Mouse (Mus musculus) embryonic facial prominence, embryonic 14.5 days (tissue): ENCODE results near the gene Cdk6. TPM values are rescaled to one million over a fixed set of nuclear protein-coding genes. Genes with fewer than 3 reads are reported as not detected.
A peak's percentile ranks its signal among the peaks of the same experiment; 100 is the strongest.
"Not testable (repeated sequence)": the region's sequence is repeated elsewhere in the genome, so short reads cannot be mapped to it uniquely, and the experiment has no call there.

Experiments
- ATAC-seq: fragments of 200-750 bp; cut with Nextera tagmentation; 2 replicates; pipeline ENCODE4 v1.8.0; 2017; ENCODE audit warnings: low read depth, moderate number of reproducible peaks, moderate TSS enrichment
- DNase-seq: peaks from one replicate; pipeline ENCODE4 v3.0.0-alpha.2; 2015; ENCODE audit warnings: low spot score
- H3K27ac ChIP-seq: fragments of 300-500 bp; sonication (generic); replicated peaks from 2 replicates; pipeline ENCODE4 v1.5.1; 2014; ENCODE audit warnings: low read depth, mild to moderate bottlenecking, low read length, moderate library complexity
- H3K27me3 ChIP-seq: fragments of 300-500 bp; sonication (generic); replicated peaks from 2 replicates; pipeline ENCODE4 v1.6.1; 2014; ENCODE audit warnings: low read length; ENCODE audit not compliant: control insufficient read depth, insufficient read depth
- H3K36me3 ChIP-seq: fragments of 300-500 bp; sonication (generic); 2 replicates; pipeline ENCODE4 v1.6.1; 2014; ENCODE audit warnings: low read length, mixed read lengths; ENCODE audit not compliant: control insufficient read depth, insufficient read depth
- H3K4me1 ChIP-seq: fragments of 300-500 bp; sonication (generic); 2 replicates; pipeline ENCODE4 v1.6.1; 2014; ENCODE audit warnings: antibody characterized with exemption, low read length; ENCODE audit not compliant: control insufficient read depth, insufficient read depth
- H3K4me2 ChIP-seq: fragments of 300-500 bp; sonication (generic); 2 replicates; pipeline ENCODE4 v1.6.1; 2014; ENCODE audit warnings: low read depth, mild to moderate bottlenecking, low read length, moderate library complexity, mixed read lengths
- H3K4me3 ChIP-seq: fragments of 300-500 bp; sonication (generic); 2 replicates; pipeline ENCODE4 v1.5.1; 2014; ENCODE audit warnings: low read depth, mild to moderate bottlenecking, low read length
- H3K9ac ChIP-seq: fragments of 300-500 bp; sonication (generic); 2 replicates; pipeline ENCODE4 v1.6.1; 2014; ENCODE audit warnings: low read depth, mild to moderate bottlenecking, low read length, moderate library complexity, mixed read lengths
- H3K9me3 ChIP-seq: fragments of 300-500 bp; sonication (generic); 2 replicates; pipeline ENCODE4 v1.6.1; 2016; ENCODE audit warnings: low read length; ENCODE audit not compliant: control insufficient read depth
- WGBS: fragments of 180-500 bp; shearing (Covaris S2); extraction: QIAGEN DNeasy Blood & Tissue Kit; methylation state at CpG from one replicate; pipeline ENCODE4 v1.1.7; 2014; 5-methylcytosine and 5-hydroxymethylcytosine counted together
- polyA plus RNA-seq: library from polyadenylated mRNA; unstranded; fragments of >200 nt; fragmentation: Nextera tagmentation; extraction: Ambion mirVana; gene quantifications from 2 replicates; pipeline ENCODE4 v1.2.1, GENCODE M21; 2014

Cdk6 gene
- polyA plus RNA-seq, 1 experiment from 2014 or later: 21.3 TPM

- not testable (repeated sequence) for ATAC-seq, H3K9me3 ChIP-seq, H3K4me3 ChIP-seq, H3K4me1 ChIP-seq, H3K4me2 ChIP-seq, H3K27me3 ChIP-seq, H3K9ac ChIP-seq, DNase-seq, H3K36me3 ChIP-seq, H3K27ac ChIP-seq
- 84% methylated on average over 7 of the region's 7 CpGs for WGBS
Measured at GRCm38 (mm10) chr5:3311156-3311555, 30.1 kb upstream of the Cdk6 start.

GRCm38 (mm10) chr5:3317724-3318123, 23.6 kb upstream of the Cdk6 start:
- H3K9me3 ChIP-seq, H3K4me2 ChIP-seq, H3K4me3 ChIP-seq, H3K27ac ChIP-seq, ATAC-seq, H3K4me1 ChIP-seq, DNase-seq, H3K27me3 ChIP-seq, H3K36me3 ChIP-seq, H3K9ac ChIP-seq: not testable (repeated sequence)
- WGBS: 74% methylated on average over 5 of the region's 5 CpGs

- no peak overlapping the region for H3K27ac ChIP-seq
- no peak for ATAC-seq
- H3K27me3 ChIP-seq: no peaks in the 10 kb centered on the region
- H3K36me3 ChIP-seq: no peaks in the 10 kb centered on the region
- WGBS: 38% methylated on average over 1 of the region's 1 CpGs
- H3K9me3 ChIP-seq: no peaks in the 10 kb centered on the region
- H3K4me3 ChIP-seq: no peak overlapping the region
- DNase-seq: no peak
- H3K4me1 ChIP-seq: no peaks in the 10 kb centered on the region
- no peak overlapping the region for H3K9ac ChIP-seq
- no peak overlapping the region for H3K4me2 ChIP-seq
Measured at GRCm38 (mm10) chr5:3320225-3320624, 21.1 kb upstream of the Cdk6 start.

DNA sequence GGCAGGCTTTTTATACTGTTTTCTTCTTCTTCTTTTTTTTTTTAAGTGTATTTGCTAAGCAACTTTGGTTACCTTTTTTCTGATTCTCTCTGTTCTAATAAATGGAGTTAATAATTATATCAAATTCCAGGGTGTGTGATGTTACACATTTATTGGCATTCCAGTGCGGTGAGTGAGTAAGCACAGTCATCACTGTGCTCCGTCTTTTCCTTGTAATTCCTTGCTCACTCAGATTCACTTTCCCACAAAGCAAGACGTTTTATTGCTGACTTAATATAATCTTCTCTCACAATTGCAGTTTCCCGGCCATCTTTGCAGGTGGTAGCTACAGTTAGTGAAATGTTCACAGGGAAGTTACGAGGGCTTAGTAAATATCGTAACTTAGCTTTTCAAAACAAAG, 19.2 kb upstream of the Cdk6 start:
- DNase-seq: no peak
- Histone ChIP-seq H3K27ac (no peak overlapping the region), H3K36me3 (no peaks in the 10 kb centered on the region), H3K9me3 (no peaks in the 10 kb centered on the region), H3K4me3 (no peak overlapping the region), H3K27me3 (no peaks in the 10 kb centered on the region), H3K4me1 (no peaks in the 10 kb centered on the region), H3K4me2 (no peak overlapping the region), H3K9ac (no peak overlapping the region)
- ATAC-seq: no peak
- WGBS: 81% methylated on average over 6 of the region's 6 CpGs

- WGBS: 66% methylated on average over 4 of the region's 4 CpGs
- Histone ChIP-seq H3K9me3 (no peaks in the 10 kb centered on the region), H3K4me3 (no peak overlapping the region), H3K27me3 (no peaks in the 10 kb centered on the region), H3K36me3 (no peaks in the 10 kb centered on the region), H3K4me2 (no peak overlapping the region), H3K9ac (no peak overlapping the region), H3K27ac (no peak overlapping the region), H3K4me1 (no peaks in the 10 kb centered on the region)
- no peak for DNase-seq
- ATAC-seq: no peak
Measured at GRCm38 (mm10) chr5:3324116-3324515, 17.2 kb upstream of the Cdk6 start.

DNA sequence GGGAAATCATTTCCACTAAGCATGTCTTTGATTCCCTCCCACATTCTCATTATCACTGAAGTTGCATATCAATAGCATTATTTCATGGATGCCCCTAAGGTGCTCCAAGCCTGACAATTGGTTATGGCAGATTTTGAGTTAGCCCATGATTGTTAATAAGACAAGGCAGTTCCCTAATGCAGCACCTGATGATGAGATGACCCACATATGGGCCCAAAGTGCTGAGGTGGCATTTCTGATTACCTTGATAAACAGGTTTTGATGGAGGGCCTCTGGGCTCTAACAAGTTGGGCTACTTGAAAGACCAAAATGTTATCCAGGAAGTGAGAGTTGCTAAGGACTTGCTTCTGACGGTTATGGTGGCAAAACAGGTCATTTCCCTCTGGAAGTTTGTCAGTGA, 11.9 kb upstream of the Cdk6 start:
- no peaks in the 10 kb centered on the region for H3K27me3 ChIP-seq
- no peaks in the 10 kb centered on the region for H3K36me3 ChIP-seq
- 47% methylated on average over 1 of the region's 1 CpGs for WGBS
- H3K4me2 ChIP-seq: no peak overlapping the region
- H3K4me1 ChIP-seq: no peaks in the 10 kb centered on the region
- no peak overlapping the region for H3K4me3 ChIP-seq
- H3K9me3 ChIP-seq: no peaks in the 10 kb centered on the region
- no peak overlapping the region for H3K27ac ChIP-seq
- no peak overlapping the region for H3K9ac ChIP-seq
- DNase-seq (no peak), ATAC-seq (no peak)

DNA sequence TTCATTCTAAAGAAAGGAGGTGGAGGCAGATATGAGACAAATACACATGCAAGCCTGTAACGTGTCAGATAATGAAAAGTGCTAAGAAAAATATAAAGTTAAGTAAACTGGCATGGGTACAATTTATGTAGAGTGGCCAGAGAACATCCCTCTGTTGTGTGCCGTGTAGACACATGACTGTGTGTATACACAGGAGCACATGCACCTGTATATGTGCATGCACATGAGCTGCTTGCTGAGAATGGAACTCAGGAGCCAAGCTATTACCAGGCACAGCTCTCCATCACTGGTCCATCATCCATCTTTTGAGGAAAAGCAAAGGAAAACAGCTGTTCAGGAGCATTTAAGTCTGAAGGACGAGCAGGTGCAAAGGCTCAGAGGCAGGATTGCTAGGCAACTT, 10.4 kb upstream of the Cdk6 start:
- ATAC-seq: no peak
- WGBS: 62% methylated on average over 3 of the region's 3 CpGs

GRCm38 (mm10) chr5:3333019-3333418, 8.3 kb upstream of the Cdk6 start:
- H3K27me3 ChIP-seq, DNase-seq, H3K4me2 ChIP-seq, H3K27ac ChIP-seq, H3K9ac ChIP-seq, H3K4me3 ChIP-seq, H3K36me3 ChIP-seq, H3K4me1 ChIP-seq, ATAC-seq, H3K9me3 ChIP-seq: not testable (repeated sequence)
- 83% methylated on average over 4 of the region's 4 CpGs for WGBS

More for the DNA sequence above, 10.4 kb upstream of the Cdk6 start:
- Histone ChIP-seq H3K4me3 (no peak overlapping the region), H3K27me3 (no peaks in the 10 kb centered on the region), H3K9ac (no peak overlapping the region), H3K36me3 (no peaks in the 10 kb centered on the region), H3K9me3 (no peaks in the 10 kb centered on the region), H3K4me1 (no peaks in the 10 kb centered on the region), H3K4me2 (no peak overlapping the region), H3K27ac (no peak overlapping the region)
- no peak for DNase-seq

DNA sequence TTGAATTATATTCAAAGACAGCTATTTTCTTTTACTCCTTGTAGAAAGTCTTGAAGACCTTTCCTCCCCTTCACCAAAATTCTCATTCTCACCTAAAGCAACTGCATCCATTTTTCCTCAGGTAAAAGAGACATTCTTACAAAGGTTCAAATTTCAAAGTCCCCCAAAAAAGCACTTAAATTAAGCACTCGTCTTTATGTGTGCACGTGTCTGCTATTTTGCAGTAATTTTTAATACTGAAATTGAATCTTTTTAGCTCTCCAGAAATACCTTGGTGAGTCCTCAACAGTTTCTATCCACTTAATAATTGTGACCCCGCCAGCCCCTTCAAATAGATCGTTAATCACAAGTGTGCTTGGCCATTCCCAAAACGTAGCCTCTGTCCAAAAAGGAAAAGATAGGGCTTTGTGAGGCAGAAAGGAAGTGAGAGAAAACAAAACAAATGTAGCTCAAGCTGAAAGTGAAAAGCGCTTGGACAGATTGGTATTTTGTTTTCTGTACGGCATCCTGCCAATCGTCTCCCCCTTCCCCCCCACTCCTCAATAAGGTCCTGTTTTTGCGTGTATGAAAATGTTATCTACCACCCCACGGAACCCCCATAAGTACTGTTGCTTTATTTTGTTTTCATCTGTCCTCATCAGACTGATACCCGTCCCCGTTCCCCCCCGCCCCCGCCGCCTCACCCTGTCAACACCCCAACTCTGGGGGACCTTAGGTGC, 786 bp upstream of the Cdk6 start:
- not testable (repeated sequence) for H3K27ac ChIP-seq, H3K27me3 ChIP-seq, H3K9me3 ChIP-seq, H3K4me1 ChIP-seq, DNase-seq, H3K36me3 ChIP-seq, ATAC-seq
- Histone ChIP-seq H3K4me3 (peak overlapping the region; percentile 66), H3K4me2 (peak overlapping the region; percentile 96), H3K9ac (peak overlapping the region; percentile 76)
- 1% methylated on average over 15 of the region's 15 CpGs for WGBS
